Mouse (Mus musculus) gastrocnemius, postnatal 4 days (tissue): Measurements from ENCODE around the gene Nup37. TPM values are rescaled to one million over a fixed set of nuclear protein-coding genes. Genes with fewer than 3 reads are reported as not detected.
A peak's percentile ranks its signal among the peaks of the same experiment; 100 is the strongest.

ENCODE experiments used
- DNase-seq, 2 experiments: peaks; one replicate each; pipeline ENCODE4 v3.0.0; 2021 to 2022; ENCODE audit warnings: low spot score in 2 of 2, mixed read lengths in 2 of 2
- long read RNA-seq, 2 experiments: library from polyadenylated mRNA; stranded (forward); transcript quantifications; one replicate each; pipeline ENCODE4 v2.0.0; 2021
- total RNA-seq, 2 experiments: library from RNA; stranded (reverse); gene quantifications; 2 replicates each; pipeline ENCODE4 v1.2.3; 2021

The Nup37 gene
- 10 to 100 TPM; 10.2 to 14.1 TPM for total RNA-seq
- long read RNA-seq, experiment 1, transcript Nup37-201 (10 exons, 1,267 nt): major isoform, 8 of 11 reads
- long read RNA-seq, experiment 1, partial matches to known transcripts: 2 of 11 reads
- long read RNA-seq, experiment 1, other reads (novel, unspliced or antisense): 0 of 11 reads
- long read RNA-seq, experiment 2, partial matches to known transcripts: 2 of 9 reads
- long read RNA-seq, experiment 2, other reads (novel, unspliced or antisense): 3 of 9 reads

DNA sequence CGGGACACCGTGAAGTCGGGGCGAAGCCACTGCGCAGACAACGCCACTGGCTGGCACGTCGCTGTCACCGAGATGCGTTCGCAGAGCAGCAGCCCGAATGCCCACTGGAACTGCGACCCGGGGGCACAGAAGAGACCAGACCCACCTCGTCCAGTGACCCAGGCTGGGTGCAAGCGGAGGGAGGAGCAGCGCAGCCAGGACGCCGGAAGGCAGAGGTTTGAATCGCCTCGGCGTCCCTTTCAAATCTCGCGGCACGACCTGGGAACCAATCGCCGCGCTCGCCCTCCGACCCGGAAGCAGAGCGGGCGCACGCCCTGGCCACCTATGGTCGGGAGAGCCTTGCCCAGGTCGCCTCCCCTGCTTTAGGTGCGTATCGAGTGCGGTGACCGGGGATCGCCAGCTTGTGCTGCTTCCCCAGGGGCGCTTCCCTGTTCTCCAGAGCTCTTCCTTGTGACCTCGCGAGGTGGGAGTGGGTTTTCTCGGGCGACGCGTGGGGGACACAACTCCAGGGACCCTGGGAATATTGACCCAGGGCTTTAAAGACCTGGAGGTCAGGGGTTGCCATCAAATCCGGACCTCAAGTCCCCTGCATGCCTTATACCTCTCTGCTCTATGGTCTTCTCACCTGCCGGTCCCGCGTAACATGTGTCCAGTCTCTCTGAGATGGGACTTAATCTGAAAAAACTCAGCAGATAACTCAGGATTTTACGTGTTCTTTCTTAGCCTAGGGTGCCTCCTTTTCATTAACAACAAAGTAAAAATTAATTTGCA, at the start of gene Nup37, which contains the start of gene Parpbp:
Nup37 (plus strand) TSS at position 286 of the 771 bp plus-strand sequence.
Parpbp (minus strand) TSS at position 235 of the 771 bp plus-strand sequence.
- DNase-seq: peak; percentile 87

DNA sequence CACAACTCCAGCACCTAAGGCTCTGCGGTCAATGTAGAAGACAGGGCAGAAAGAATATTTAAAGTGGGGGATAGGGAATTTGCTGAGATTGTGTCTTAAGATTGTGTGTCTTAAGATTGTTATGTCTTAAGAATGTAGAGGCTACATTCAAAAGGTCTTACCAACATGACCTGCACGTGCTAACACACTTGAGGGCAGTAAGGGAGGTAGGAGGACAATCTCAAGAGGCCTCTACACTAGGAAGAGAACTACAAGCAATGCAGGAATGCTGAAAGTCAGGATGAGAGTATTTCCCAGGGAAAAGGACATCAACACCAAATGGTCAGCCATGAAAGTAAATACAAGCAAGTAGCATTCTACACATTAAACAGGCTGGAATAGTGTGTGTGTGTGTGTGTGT, 40.6 kb upstream of the Nup37 start:
- DNase-seq: no peak

DNA sequence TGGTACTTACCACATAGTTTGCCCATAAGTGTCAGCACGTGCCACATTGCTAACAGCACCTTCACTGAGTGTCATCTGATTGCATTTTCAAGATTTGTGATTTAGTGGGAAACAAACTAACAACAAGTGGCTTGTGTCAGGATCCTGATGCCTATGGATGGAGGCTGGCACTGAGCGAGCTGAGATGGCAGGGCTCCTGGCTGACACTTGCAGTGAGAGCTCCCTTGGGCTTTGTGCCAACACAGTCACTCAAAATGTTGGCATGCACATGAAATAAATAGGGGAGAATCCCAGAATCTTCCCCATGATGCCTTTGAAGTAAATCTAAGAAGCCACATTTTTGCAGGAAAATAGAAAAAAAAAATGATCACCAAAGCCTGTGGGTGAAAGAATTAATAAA, 33.5 kb upstream of the Nup37 start:
- DNase-seq: no peak

DNA sequence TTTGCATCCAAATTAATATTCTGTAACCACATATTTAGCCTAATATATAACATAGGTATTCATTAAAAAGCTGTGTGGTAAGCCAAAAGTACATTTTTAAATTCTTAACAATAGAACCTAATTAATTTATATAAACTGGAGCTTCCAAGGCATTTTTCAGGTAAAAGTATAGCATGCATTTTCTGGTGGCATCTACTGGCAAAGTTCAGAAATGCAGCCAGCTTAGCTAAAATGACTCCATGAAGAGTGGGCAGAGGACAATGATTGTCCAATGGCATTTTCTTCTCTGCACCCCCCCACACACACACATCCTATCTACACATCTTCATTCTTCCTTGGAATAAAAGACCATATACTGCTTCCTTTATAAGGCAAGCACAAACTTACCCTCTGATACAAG, 27.1 kb upstream of the Nup37 start:
- DNase-seq: no peak

DNA sequence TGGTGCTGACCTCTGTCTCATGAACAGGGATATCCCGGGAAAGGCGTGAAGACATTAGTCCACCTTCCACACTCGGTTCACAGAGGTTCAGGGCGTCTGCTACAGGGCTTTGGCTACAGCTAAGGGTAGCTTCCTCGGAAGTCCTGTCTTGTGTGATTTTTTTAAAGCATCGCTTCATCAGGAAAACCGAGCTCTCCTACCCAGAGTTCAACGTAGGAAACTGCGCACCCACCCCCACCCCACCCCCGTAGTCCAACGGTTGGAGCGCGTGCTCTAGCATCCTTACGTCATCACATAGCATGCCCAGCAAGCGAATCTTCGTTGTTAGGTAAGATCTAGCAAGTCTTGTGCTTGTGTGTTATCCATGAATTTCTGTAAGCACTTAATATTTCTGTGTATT, 11.2 kb upstream of the Nup37 start:
- no peak for DNase-seq

DNA sequence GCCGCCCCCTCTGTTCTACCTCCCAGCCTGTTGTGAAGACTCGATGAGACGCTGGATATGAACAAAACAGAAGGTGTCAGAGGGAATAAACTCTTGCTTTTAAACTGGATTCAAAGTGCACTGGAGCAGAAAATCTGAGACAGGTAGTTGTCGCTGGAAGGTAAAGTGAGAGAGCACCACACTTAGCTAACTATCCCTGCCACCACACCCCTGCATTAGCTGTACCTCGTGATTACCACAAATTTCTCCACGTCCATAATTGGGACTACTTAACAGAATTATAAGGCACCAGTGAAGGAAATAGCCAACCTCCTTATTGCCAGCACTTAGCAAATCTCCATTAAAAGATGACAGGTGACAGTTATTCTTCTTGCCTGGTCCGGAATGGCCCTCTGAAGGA, 605 bp upstream of the Nup37 start:
- no peak for DNase-seq

DNA sequence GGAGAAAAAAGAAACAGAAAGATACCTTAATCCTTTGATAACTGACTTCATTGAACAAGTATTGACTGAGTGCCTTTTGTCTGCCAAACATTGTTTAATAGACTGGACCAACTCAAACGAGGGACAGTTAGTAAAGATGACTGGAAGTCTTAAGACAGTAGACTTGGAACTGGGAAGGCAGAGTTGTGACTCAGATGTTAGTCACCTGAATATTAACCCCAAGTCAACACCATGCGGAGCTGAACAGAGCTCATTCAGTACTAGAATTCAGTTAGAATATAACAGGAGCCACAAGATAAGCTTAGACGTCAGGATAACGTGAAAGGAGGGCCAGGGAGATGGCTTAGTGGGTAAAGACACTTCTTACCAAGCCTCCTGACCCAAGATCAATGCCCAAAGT, 3.6 kb downstream of the Nup37 start:
- DNase-seq: no peak

DNA sequence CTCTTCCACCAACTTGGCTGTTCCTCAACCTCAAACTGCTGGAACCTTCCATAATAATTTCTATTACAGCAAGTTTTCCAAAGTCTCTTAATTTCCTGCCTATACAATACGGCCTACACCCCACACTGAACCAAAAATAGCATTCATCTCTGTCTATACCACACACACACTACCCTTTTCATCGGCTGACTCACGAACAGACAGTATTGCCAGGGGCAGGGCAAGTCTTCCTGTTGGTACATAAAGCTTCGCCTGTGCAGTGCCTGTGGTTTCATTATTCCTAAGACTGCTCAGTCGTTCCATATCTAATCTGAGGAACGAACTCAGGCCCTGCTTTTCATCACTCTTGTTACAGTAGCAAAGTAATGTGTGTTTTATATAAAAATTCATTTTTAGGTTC, 4.9 kb downstream of the Nup37 start:
- DNase-seq: no peak

DNA sequence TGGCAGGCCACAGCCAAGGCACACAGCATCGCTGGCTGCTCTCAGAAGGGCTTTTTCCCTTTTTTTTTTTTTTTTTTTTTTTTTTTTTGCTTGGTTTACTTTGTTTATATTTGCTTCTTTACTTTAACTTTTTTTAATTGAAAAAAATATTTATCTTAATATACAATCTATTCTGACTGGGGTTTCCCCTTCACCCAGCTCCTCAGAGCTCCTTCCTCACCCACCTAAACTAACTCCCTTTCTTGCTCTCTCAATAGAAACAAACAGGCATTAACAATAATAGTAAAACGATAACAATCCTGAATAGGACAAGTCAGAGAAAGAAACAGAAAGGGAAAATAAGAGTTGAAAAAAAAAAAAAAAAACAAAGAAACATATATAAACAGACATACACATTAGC, 15.3 kb downstream of the Nup37 start:
- no peak for DNase-seq

DNA sequence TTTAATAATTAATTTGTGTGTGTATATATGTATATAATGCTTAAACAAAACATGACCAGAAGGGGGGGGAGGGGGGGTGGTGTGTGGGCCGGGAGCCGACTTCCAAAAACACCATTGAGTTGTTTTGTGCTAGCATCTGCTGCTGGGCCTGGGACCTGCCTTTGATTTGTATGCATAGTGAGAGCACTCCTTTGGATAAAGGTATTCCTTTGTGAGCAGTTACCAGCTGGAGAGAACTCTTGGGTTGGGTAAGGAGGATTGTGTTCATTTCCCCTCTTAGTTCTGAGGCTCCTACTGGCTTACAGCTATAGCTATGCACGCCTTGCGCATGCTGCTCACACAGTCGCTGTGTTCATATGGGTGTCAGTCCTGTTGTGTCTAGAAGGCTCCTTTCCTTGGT, 15.9 kb downstream of the Nup37 start:
- no peak for DNase-seq

DNA sequence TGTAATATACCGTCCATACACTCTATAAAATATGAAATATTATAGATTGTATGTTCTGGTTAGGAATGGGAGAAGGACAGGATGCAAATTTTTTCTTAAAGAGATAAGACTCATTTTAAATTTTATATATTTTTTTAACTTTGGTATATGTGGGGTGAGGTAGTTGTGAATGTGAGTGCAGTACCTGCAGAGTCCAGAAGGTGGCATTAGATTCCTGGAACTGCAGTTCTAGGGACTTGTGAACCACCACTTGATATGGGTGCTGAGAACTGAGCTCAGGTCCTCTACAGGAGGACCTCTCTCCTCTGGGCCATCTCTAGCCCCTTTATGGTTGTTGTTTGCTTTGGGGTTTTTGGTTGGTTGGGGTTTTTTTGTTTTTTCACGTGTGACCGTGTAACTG, 19.4 kb downstream of the Nup37 start:
- no peak for DNase-seq

DNA sequence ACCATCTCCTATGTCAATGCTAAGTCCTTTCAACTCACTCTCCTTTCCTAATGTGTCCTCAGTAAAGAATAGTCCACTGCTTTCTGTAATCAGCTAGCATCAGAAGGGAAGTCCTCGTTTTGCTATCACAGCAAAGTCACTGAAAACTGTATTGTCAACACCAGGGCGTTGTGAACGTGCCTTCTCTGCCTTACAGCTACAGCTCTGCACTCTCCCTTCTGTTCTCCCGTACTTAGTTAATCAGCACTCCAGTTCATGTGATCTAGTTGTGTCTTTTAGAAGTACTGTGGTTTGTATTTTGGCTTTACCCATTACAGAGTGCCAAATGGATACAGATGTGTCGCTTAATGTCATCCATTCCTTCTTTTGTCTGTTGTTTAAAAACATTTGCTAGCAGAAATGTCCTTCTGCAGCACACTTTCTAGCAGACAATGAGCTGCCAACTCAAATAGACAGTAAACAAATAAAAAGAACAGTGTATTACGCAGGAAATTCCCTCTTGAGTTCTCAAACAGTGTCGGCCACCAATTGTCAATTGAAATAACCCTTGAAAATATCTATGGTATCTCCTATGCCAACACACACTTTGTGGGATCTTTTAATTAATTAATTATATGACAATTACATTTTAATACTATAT, 20.8 kb downstream of the Nup37 start:
- no peak for DNase-seq

DNA sequence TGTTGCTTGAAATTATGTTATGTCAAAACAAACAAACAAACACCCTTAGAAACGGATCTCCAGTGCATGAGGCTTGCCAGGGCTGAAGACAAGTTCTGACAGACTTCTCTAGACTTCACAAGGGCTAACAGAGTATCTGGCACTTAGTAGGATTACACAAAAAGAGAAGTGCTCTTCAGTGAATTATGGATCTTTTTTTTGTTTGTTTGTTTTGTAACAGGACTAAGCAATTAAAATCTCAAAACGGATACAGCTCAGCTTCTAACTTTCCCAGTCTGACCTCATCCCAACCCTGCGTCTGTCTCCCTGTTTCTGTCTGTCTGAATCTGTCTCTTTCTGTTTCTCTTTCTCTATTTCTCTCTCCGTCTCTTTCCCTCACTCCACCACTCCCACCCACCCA, 53.7 kb downstream of the Nup37 start:
- no peak for DNase-seq

DNA sequence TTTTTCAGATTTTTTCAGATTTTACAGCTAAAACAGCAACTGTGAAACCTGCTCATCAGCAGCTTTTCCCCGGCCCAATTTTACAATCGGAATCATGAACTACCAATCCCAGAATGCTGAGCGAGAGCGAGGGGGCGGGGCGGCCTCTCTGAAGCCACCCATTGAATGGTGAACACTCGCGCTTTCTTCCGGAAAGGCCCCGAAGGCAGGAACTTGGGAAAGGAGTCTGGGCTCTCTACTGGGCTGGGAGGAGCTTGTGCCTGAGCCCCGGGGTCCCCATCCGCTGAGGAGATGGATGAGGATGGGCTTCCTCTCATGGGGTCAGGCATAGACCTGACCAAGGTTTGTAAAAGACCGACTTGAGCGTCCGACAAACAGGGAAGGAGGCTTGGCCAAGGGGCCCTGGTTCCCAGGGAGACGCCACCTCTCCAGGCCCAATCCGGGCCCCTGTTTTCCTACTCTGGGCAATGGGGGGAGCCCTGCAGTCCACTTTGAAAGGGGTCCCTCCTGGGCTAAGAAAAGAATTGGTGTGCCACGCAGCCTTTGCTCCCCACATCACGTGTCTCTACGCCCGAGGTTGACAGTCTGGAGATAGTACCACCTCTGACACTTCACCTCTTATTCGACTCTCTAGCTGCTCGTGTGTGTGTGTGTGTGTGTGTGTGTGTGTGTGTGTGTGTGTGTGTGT, 54.3 kb downstream of the Nup37 start, which contains the start of gene Washc3:
Washc3 (plus strand) TSS at position 143 of the 688 bp plus-strand sequence.
- peak; percentile 74 to 93 for DNase-seq

DNA sequence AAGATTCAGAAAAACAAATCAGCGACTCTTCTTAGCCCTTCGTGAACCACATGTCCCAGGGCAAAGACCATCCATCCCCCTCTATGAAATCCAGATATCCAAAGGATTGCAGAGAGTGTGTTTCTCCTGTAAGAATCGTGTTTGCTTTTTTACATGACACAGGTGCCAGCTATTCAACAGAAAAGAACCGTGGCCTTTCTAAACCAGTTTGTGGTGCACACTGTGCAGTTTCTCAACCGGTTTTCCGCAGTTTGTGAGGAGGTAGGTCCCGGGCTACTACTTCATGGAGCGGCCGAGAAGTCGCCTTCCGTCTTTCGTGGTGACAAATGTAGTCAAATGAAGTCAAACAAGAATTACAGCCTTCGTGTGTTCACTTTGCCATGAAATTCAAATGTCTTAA, 54.9 kb downstream of the Nup37 start:
- no peak for DNase-seq

DNA sequence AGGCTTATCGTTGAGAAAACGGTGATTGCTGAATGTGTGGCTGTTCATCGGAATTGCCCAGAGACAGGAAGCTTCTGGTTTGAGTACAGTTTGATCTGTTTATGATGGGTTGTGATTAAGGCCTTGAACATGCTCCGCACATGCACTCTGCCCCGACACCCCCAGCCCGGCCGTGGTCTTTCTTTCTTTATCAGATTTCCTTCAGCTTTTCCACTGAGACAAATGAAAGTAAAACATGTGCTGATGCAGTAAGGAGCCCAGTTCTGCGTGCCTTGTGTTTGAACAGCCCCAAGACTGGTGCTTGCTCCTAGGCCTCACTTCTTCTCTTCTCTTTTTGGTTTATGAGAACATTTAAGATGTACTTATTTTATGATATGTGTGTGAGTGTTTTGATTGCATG, 55.8 kb downstream of the Nup37 start:
- DNase-seq: no peak

DNA sequence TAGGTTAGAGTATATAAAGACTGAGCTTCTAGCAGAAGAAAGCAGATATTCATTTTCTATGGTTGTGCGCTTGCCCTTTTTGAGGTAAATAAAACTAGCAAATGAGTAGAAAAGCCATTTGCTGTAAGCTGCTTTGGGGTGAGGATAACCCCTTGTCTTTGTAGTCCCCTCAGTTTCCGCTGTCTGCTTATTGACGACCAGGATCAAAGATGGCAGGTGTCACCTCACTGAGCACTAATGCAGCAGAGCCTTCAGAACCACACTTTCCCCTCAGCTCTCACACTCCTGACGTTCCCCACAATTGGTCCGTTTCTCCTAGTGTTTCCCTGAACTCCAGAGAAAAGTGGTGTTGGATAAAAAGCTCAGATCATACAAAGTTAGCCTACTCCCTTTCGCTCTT, 56.4 kb downstream of the Nup37 start:
- no peak for DNase-seq

DNA sequence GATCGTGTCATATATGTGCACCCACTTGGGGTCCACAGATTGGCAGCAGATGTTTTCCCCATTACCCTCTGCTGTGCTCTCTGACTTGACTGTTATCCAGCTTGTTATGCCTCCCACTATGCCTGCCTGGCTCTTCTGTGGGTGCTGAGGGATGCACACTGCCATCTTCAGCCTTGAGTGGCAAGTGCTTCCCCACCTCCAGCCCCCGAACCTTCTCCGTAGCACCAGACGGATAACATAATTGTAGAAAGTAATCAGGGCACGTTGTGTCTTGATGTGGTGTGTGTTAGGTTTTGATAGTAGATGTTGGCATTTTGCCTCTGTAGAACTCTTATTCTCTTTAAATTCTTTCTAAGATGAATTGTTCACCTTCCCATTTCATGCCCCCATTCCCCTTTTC, 65.9 kb downstream of the Nup37 start:
- no peak for DNase-seq

DNA sequence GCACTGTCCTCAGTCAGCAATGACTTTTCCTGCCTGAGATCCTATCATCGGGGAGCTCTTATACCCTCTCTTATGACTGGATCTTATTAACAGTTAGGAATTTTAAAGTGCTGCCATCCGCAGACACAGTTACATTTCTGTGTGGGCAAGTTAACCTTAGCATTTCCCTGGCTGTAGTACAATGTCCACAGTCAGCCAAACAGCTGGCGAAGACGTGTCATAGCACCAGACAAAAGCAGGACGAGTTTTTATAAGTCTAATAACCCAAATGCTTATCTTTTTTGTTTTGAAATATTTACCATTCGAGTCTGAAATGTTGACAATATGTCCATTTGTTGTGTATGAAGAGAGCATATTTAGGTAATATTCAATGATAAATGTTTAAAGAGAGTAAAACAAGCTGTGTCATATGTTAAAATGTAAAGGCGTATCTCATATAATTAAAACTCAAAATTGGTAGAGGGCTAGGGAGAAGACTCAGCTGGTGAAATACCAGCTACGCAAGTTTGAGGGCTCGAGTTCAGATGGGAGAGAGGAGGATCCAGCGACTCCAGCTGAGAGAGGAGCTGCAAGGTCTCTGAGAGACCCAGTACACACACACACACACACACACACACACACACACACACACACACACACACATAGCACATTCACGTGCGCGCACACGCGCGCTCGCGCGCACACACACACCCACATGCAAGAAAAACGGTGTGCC, 68.2 kb downstream of the Nup37 start:
- no peak for DNase-seq

DNA sequence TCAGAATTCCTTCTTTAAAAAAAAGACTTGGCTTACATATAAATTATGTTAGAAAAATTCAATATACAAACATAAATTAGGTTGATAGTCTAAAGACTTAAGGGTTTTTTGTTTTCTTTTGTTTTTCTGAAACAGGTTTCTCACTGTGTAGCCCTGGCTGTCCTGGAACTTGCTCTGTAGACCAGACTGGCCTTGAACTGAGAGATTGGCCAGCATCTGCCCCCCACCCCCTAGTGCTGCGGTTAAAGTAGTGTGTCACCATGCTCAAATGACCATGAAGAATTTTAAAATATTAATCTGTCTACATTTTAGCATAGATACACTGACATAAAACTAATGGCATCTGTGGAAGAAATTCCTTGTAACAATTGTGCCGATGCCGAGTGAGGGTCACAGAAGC, 71.4 kb downstream of the Nup37 start:
- no peak for DNase-seq

DNA sequence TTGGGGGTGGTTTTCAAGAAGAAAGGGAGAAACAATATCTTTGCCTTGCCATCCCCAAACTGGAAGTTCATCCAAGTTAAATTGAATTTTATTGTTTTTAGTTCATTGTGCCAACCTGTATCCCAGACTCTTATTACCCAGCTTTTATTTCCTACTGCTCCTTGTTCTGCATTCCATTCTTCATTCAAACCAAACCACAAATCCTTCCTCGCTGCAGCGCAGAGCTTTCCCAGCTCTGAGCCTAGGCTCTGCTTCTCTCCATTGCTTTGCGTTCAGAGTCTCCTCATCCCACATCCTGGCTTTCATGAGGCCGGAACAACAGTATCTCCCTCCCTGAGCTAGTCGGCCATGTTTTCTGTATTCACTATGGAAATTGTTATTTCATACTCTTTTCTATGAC, 74.9 kb downstream of the Nup37 start:
- no peak for DNase-seq
